10 mouse cellular contexts compared by ENCODE assay signal in genomic region chr7:49427843-49428242, GRCm38 (mm10).
DNase-seq lines count a peak whose midpoint lies in the region; ATAC-seq and TF ChIP-seq lines count a peak whose summit lies in the region.
"Had no signal": no experiment of that assay in that cellular context is flagged by ENCODE, and none has a peak within 500 bp of the region (broad histone marks: within the 10 kb centered on the region; RNA-seq: fewer than 3 reads in every experiment).

No protein-coding gene starts in this region.

- peaks cover 9% of the 10 kb centered on the region for H3K4me1 ChIP-seq in cerebellum, adult 2 months (ENCODE audit: control insufficient read depth, insufficient read depth, low read length)
- peaks cover 26% of the 10 kb centered on the region for H3K4me1 ChIP-seq in liver, adult 2 months (ENCODE audit: control insufficient read depth, insufficient read depth, low read length)
- no peaks in the 10 kb centered on the region for H3K4me1 ChIP-seq in liver, embryonic 11.5 days (replicated peaks; ENCODE audit: control insufficient read depth, insufficient read depth, low read length)
- H3K4me1 ChIP-seq in embryonic facial prominence, embryonic 11.5 days (ENCODE audit: control insufficient read depth, insufficient read depth, low read length), result no peaks in the 10 kb centered on the region

- no peaks in the 10 kb centered on the region for H3K79me2 ChIP-seq in liver, adult 2 months (ENCODE audit: control insufficient read depth, insufficient read depth, low read length)

- H3K4me3 ChIP-seq in cerebellum, adult 2 months (replicated peaks; ENCODE audit: insufficient read depth, low read depth, low read length), result no peak overlapping the region
- H3K4me3 ChIP-seq in liver, adult 2 months (ENCODE audit: insufficient read depth, low read depth, low read length), result no peak overlapping the region
- no peak overlapping the region for H3K4me3 ChIP-seq in liver, embryonic 11.5 days (ENCODE audit: low read depth, low read length)
- H3K4me3 ChIP-seq in embryonic facial prominence, embryonic 11.5 days (ENCODE audit: low read depth, low read length), result no peak overlapping the region

- no peak for TF ChIP-seq POLR2A in cerebellum, adult 2 months (IDR thresholded peaks at IDR 0.05; ENCODE audit: borderline replicate concordance, insufficient read depth, low read length)
- no peak for TF ChIP-seq POLR2A in liver, adult 2 months (IDR thresholded peaks at IDR 0.05; ENCODE audit: extremely low read depth, insufficient read depth, low read length)

- ATAC-seq in liver, embryonic 11.5 days (replicated peaks; ENCODE audit: low FRiP score), result no peak
- ATAC-seq in embryonic facial prominence, embryonic 11.5 days (replicated peaks; ENCODE audit: insufficient number of reproducible peaks, low FRiP score, low TSS enrichment, low read depth), result no peak
- ATAC-seq in neutrophil, adult 5-6 weeks (ENCODE audit: extremely low read depth, insufficient number of reproducible peaks, low FRiP score, poor library complexity, severe bottlenecking), result 0 out of 2 replicates have a peak, but pooled peaks have one; percentile 39

- H3K27ac ChIP-seq in cerebellum, adult 2 months (ENCODE audit: insufficient read depth, low read length), result no peak overlapping the region
- H3K27ac ChIP-seq in liver, adult 2 months (replicated peaks; ENCODE audit: insufficient read depth, low read depth, low read length), result no peak overlapping the region
- H3K27ac ChIP-seq in liver, embryonic 11.5 days (ENCODE audit: low read depth, low read length), result no peak overlapping the region
- no peak overlapping the region for H3K27ac ChIP-seq in embryonic facial prominence, embryonic 11.5 days (replicated peaks; ENCODE audit: low read depth, low read length)
- H3K27ac ChIP-seq: macrophage had no signal

- H3K9me3 ChIP-seq in liver, embryonic 11.5 days (ENCODE audit: control insufficient read depth, low read length), result no peaks in the 10 kb centered on the region
- H3K9me3 ChIP-seq in embryonic facial prominence, embryonic 11.5 days (replicated peaks; ENCODE audit: control insufficient read depth, low read length), result no peaks in the 10 kb centered on the region

- no peak overlapping the region for H3K9ac ChIP-seq in liver, adult 2 months (ENCODE audit: low read depth, low read length)
- H3K9ac ChIP-seq in liver, embryonic 11.5 days (ENCODE audit: low read depth, low read length), result no peak overlapping the region
- H3K9ac ChIP-seq in embryonic facial prominence, embryonic 11.5 days (replicated peaks; ENCODE audit: low read length), result no peak overlapping the region

- DNase-seq in cerebellum, adult 2 months, result no peak
- DNase-seq in cerebellum, postnatal 4 days (ENCODE audit: low spot score in 2 of 2), result no peak
- peak; percentile 31 for DNase-seq in liver, adult 2 months (ENCODE audit: extremely low read depth, low read depth, low spot score)
- DNase-seq in liver, embryonic 11.5 days (ENCODE audit: low spot score), result no peak
- peak; percentile 65 for DNase-seq in embryonic facial prominence, embryonic 11.5 days (ENCODE audit: low spot score)
- DNase-seq in heart, adult 11 months, result no peak
- DNase-seq in adipocyte (ENCODE audit: low spot score), result no peak

- 53% methylated on average over 6 of the region's 6 CpGs for WGBS in cerebellum, adult 2 months
- 46% methylated on average over 6 of the region's 6 CpGs for WGBS in liver, adult 2 months
- WGBS in liver, embryonic 11.5 days, result 34% methylated on average over 6 of the region's 6 CpGs
- WGBS in embryonic facial prominence, embryonic 11.5 days, result 35% methylated on average over 6 of the region's 6 CpGs

- TF ChIP-seq CTCF in cerebellum, adult 2 months (IDR thresholded peaks at IDR 0.05; ENCODE audit: borderline replicate concordance, insufficient read depth, low read depth, low read length), result peak; percentile 71
- peak; percentile 73 for TF ChIP-seq CTCF in liver, adult 2 months (IDR thresholded peaks at IDR 0.05; ENCODE audit: low read depth, low read length)

- no peak overlapping the region for H3K4me2 ChIP-seq in liver, embryonic 11.5 days
- H3K4me2 ChIP-seq in embryonic facial prominence, embryonic 11.5 days (ENCODE audit: low read depth, low read length), result no peak overlapping the region

- H3K36me3 ChIP-seq in liver, adult 2 months (ENCODE audit: control insufficient read depth, insufficient read depth, low read length), result no peaks in the 10 kb centered on the region
- H3K36me3 ChIP-seq in liver, embryonic 11.5 days (ENCODE audit: control insufficient read depth, insufficient read depth, low read length), result no peaks in the 10 kb centered on the region
- H3K36me3 ChIP-seq in embryonic facial prominence, embryonic 11.5 days (replicated peaks; ENCODE audit: control insufficient read depth, insufficient read depth, low read depth, low read length), result no peaks in the 10 kb centered on the region
- H3K36me3 ChIP-seq: G1E had no signal

- H3K27me3 ChIP-seq in cerebellum, adult 2 months (ENCODE audit: control insufficient read depth, insufficient read depth, low read length), result no peaks in the 10 kb centered on the region
- H3K27me3 ChIP-seq in liver, adult 2 months (ENCODE audit: control insufficient read depth, insufficient read depth, low read length), result no peaks in the 10 kb centered on the region
- no peaks in the 10 kb centered on the region for H3K27me3 ChIP-seq in liver, embryonic 11.5 days (replicated peaks; ENCODE audit: control insufficient read depth, insufficient read depth, low read length)
- H3K27me3 ChIP-seq in embryonic facial prominence, embryonic 11.5 days (ENCODE audit: control insufficient read depth, insufficient read depth, low read length), result no peaks in the 10 kb centered on the region

Comparison
In these comparisons a context has a peak if more than half of its experiments do, and no peak if none do; other contexts are left out.
1. DNase-seq: peak in liver, adult 2 months (single experiment) and embryonic facial prominence, embryonic 11.5 days (single experiment); none in cerebellum, adult 2 months (0 of 2), cerebellum, postnatal 4 days (0 of 2), liver, embryonic 11.5 days (single experiment), heart, adult 11 months (single experiment) and adipocyte (single experiment).